Mouse (Mus musculus) T-helper 2 cell (primary cell): ENCODE measurements around the gene Slc22a6.

Source experiments
- in situ Hi-C: fragments of 300-600 bp; cut with MboI, MseI; formaldehyde crosslinking; loops from one replicate; pipeline ENCODE4 v1.15.1; 2025; ENCODE audit warnings: high pct_unique_total_duplicates

Gene Slc22a6

GRCm38 (mm10) chr19:8617904-8618303 lies at the start of gene Slc22a6:
TSS of gene Slc22a6 (plus strand) at chr19:8618039.
- in situ Hi-C loops = no loop called here

GRCm38 (mm10) chr19:8569453-8569863 lies 48.4 kb upstream of the Slc22a6 start:
- in situ Hi-C loops = no loop called here

- in situ Hi-C loops = loop anchor here (10.0 kb wide), 1 partner anchor 1186 kb away; the partner anchor contains the start of gene Spindoc
These were observed 47.3 kb upstream of the Slc22a6 start for GRCm38 (mm10) chr19:8570341-8571040.

- in situ Hi-C loops = loop anchor here (10.0 kb wide), 1 partner anchor 1187 kb away; the partner anchor contains the start of gene Spindoc
These were observed 46.1 kb upstream of the Slc22a6 start for GRCm38 (mm10) chr19:8571746-8572145.

- in situ Hi-C loops = loop anchor here (10.0 kb wide), 1 partner anchor 1188 kb away; the partner anchor contains the start of gene Spindoc
These were observed 45.4 kb upstream of the Slc22a6 start for GRCm38 (mm10) chr19:8572485-8572884.

GRCm38 (mm10) chr19:8577432-8577831 lies 40.4 kb upstream of the Slc22a6 start:
- in situ Hi-C loops = loop anchor here (5.0 to 10.0 kb wide), 2 partner anchors 100 to 1193 kb away; partner anchors contain the start of gene Spindoc

GRCm38 (mm10) chr19:8578293-8578969 lies 39.4 kb upstream of the Slc22a6 start:
- in situ Hi-C loops = loop anchor here (5.0 to 10.0 kb wide), 2 partner anchors 99 to 1194 kb away; partner anchors contain the start of gene Spindoc

GRCm38 (mm10) chr19:8578970-8579342 lies 38.9 kb upstream of the Slc22a6 start:
- in situ Hi-C loops = loop anchor here (5.0 to 10.0 kb wide), 2 partner anchors 98 to 1194 kb away; partner anchors contain the start of gene Spindoc

GRCm38 (mm10) chr19:8585298-8585697 lies 32.5 kb upstream of the Slc22a6 start:
- in situ Hi-C loops = no loop called here

GRCm38 (mm10) chr19:8585899-8586298 lies 31.9 kb upstream of the Slc22a6 start:
- in situ Hi-C loops = no loop called here

- in situ Hi-C loops = no loop called here
These were observed 31.5 kb upstream of the Slc22a6 start for GRCm38 (mm10) chr19:8586350-8586749.

- in situ Hi-C loops = no loop called here
These were observed 30.5 kb upstream of the Slc22a6 start for GRCm38 (mm10) chr19:8587315-8587714.

GRCm38 (mm10) chr19:8590954-8591353 lies 26.9 kb upstream of the Slc22a6 start, which contains the start of gene Slc22a8:
TSS of gene Slc22a8 (plus strand) at chr19:8591254.
- in situ Hi-C loops = no loop called here

- in situ Hi-C loops = no loop called here
These were observed 25.7 kb upstream of the Slc22a6 start for GRCm38 (mm10) chr19:8592155-8592554.

GRCm38 (mm10) chr19:8592873-8593408 lies 24.9 kb upstream of the Slc22a6 start:
- in situ Hi-C loops = no loop called here

GRCm38 (mm10) chr19:8593833-8594232 lies 24.0 kb upstream of the Slc22a6 start:
- in situ Hi-C loops = no loop called here

- in situ Hi-C loops = no loop called here
These were observed 23.3 kb upstream of the Slc22a6 start for GRCm38 (mm10) chr19:8594518-8594917.

GRCm38 (mm10) chr19:8597269-8597668 lies 20.6 kb upstream of the Slc22a6 start:
- in situ Hi-C loops = no loop called here

GRCm38 (mm10) chr19:8599229-8599628 lies 18.6 kb upstream of the Slc22a6 start:
- in situ Hi-C loops = no loop called here

GRCm38 (mm10) chr19:8601922-8602321 lies 15.9 kb upstream of the Slc22a6 start:
- in situ Hi-C loops = loop anchor here (10.0 kb wide), 1 partner anchor 1253 kb away; no protein-coding TSS in a partner anchor

- in situ Hi-C loops = loop anchor here (10.0 kb wide), 1 partner anchor 1252 kb away; no protein-coding TSS in a partner anchor
These were observed 14.9 kb upstream of the Slc22a6 start for GRCm38 (mm10) chr19:8602914-8603313.
